ENCODE assay signal across 26 mouse cellular contexts in genomic region chr13:17779923-17780322, GRCm38 (mm10). TPM values are rescaled to one million over a fixed set of nuclear protein-coding genes. Genes with fewer than 3 reads are reported as not detected.
DNase-seq lines count a peak whose midpoint lies in the region; ATAC-seq and TF ChIP-seq lines count a peak whose summit lies in the region.
"Had no signal": no experiment of that assay in that cellular context is flagged by ENCODE, and none has a peak within 500 bp of the region (broad histone marks: within the 10 kb centered on the region; RNA-seq: fewer than 3 reads in every experiment).

No protein-coding gene starts in this region.

- no peaks in the 10 kb centered on the region for H3K27me3 ChIP-seq in MEL (ENCODE audit: control insufficient read depth in 1 of 2, insufficient read depth in 2 of 2, low read length in 2 of 2)
- no peaks in the 10 kb centered on the region for H3K27me3 ChIP-seq in intestine, embryonic 16.5 days (replicated peaks; ENCODE audit: control insufficient read depth, insufficient read depth, low read length)
- H3K27me3 ChIP-seq: embryonic facial prominence, embryonic 13.5 days; forebrain, embryonic 12.5 days; forebrain, embryonic 15.5 days; heart, embryonic 13.5 days; hindbrain, embryonic 12.5 days; hindbrain, embryonic 15.5 days; Patski had no signal

- ATAC-seq in granulocyte monocyte progenitor cell, adult 5-6 weeks (replicated peaks; ENCODE audit: poor library complexity, severe bottlenecking): peak; percentile 68
- peak; percentile 49 for ATAC-seq in megakaryocyte progenitor cell, adult 5-6 weeks (replicated peaks; ENCODE audit: poor library complexity)
- ATAC-seq in intestine, embryonic 16.5 days: no peak
- ATAC-seq: forebrain, embryonic 15.5 days; Patski had no signal

- no peak for TF ChIP-seq EP300 in MEL (IDR thresholded peaks at IDR 0.05; ENCODE audit: low read depth in 1 of 2, low read length in 2 of 2)

- H3K27ac ChIP-seq in MEL (ENCODE audit: control insufficient read depth, low read depth, low read length): no peak overlapping the region
- H3K27ac ChIP-seq in intestine, embryonic 16.5 days (ENCODE audit: low read length): no peak overlapping the region
- H3K27ac ChIP-seq: embryonic facial prominence, embryonic 13.5 days; forebrain, embryonic 12.5 days; forebrain, embryonic 15.5 days; heart, adult 2 months; heart, embryonic 10.5 days; heart, embryonic 13.5 days; hindbrain, embryonic 12.5 days; hindbrain, embryonic 15.5 days had no signal

- DNase-seq in MEL (ENCODE audit: low read depth, low spot score): peak; percentile 76
- DNase-seq in layer of hippocampus, postnatal 10 days (ENCODE audit: low spot score in 2 of 2): no peak
- no peak for DNase-seq in Muller cell, postnatal 12 days (ENCODE audit: inconsistent ontology term)
- no peak for DNase-seq in cerebellum, postnatal 10 days
- DNase-seq: adrenal gland, adult 2 months; adrenal gland, postnatal 14 days; cerebellum, adult 11-12 months; cerebellum, adult 8-10 months; cerebellum, postnatal 14 days; gastrocnemius, postnatal 25 days; heart, adult 2 months; heart, postnatal 14 days; heart, postnatal 4 days; kidney, adult 11 months had no signal

- no peak overlapping the region for H3K4me2 ChIP-seq in intestine, embryonic 16.5 days (ENCODE audit: low read depth, low read length)
- H3K4me2 ChIP-seq: embryonic facial prominence, embryonic 13.5 days; forebrain, embryonic 12.5 days; forebrain, embryonic 15.5 days; heart, embryonic 13.5 days; hindbrain, embryonic 12.5 days; hindbrain, embryonic 15.5 days had no signal

- H3K4me3 ChIP-seq in MEL (ENCODE audit: control insufficient read depth in 1 of 2, insufficient read depth in 1 of 2, low read depth in 2 of 2, low read length in 2 of 2): no peak overlapping the region
- H3K4me3 ChIP-seq in intestine, embryonic 16.5 days (ENCODE audit: low read length): no peak overlapping the region
- H3K4me3 ChIP-seq: embryonic facial prominence, embryonic 13.5 days; erythroblast, embryonic 14.5 days; forebrain, embryonic 12.5 days; forebrain, embryonic 15.5 days; heart, adult 2 months; heart, embryonic 10.5 days; heart, embryonic 13.5 days; hindbrain, embryonic 12.5 days; hindbrain, embryonic 15.5 days had no signal

- 66% methylated on average over 2 of the region's 2 CpGs for WGBS in intestine, embryonic 16.5 days

- H3K4me1 ChIP-seq in MEL (ENCODE audit: control insufficient read depth in 1 of 2, insufficient read depth in 2 of 2, low read length in 2 of 2): peaks cover 3 to 11% of the 10 kb centered on the region in 2 experiments; a peak in 3 of 4 replicates
- H3K4me1 ChIP-seq in intestine, embryonic 16.5 days (ENCODE audit: control insufficient read depth, insufficient read depth, low read length): no peaks in the 10 kb centered on the region
- H3K4me1 ChIP-seq: forebrain, embryonic 12.5 days; forebrain, embryonic 15.5 days; heart, embryonic 10.5 days; hindbrain, embryonic 12.5 days had no signal

- no peak for TF ChIP-seq RAD21 in MEL (IDR thresholded peaks at IDR 0.05; ENCODE audit: low read depth, low read length)

- H3K9ac ChIP-seq in MEL (ENCODE audit: control insufficient read depth, low read depth, low read length, poor library complexity, severe bottlenecking): no peak overlapping the region
- no peak overlapping the region for H3K9ac ChIP-seq in intestine, embryonic 16.5 days (ENCODE audit: low read depth, low read length)
- H3K9ac ChIP-seq: embryonic facial prominence, embryonic 13.5 days; forebrain, embryonic 12.5 days; forebrain, embryonic 15.5 days; heart, embryonic 13.5 days; hindbrain, embryonic 12.5 days; hindbrain, embryonic 15.5 days had no signal

- peaks cover 34% of the 10 kb centered on the region for H3K79me2 ChIP-seq in MEL (ENCODE audit: control insufficient read depth, insufficient read depth, low read length, poor library complexity)

- TF ChIP-seq CTCF in MEL (IDR thresholded peaks at IDR 0.05 in 2 of 3, conservative IDR thresholded peaks at IDR 0.05 in 1 of 3; ENCODE audit: control insufficient read depth in 1 of 3, insufficient read depth in 1 of 3, low read depth in 2 of 3, low read length in 3 of 3, poor library complexity in 1 of 3, severe bottlenecking in 1 of 3): no peak

- peaks cover 4 to 30% of the 10 kb centered on the region in 2 experiments; a peak in 3 of 4 replicates for H3K36me3 ChIP-seq in MEL (ENCODE audit: control insufficient read depth in 1 of 2, insufficient read depth in 2 of 2, low read length in 2 of 2)
- no peaks in the 10 kb centered on the region for H3K36me3 ChIP-seq in intestine, embryonic 16.5 days (ENCODE audit: control insufficient read depth, insufficient read depth, low read length)
- H3K36me3 ChIP-seq: forebrain, embryonic 15.5 days; hindbrain, embryonic 12.5 days; hindbrain, embryonic 15.5 days had no signal

- H3K9me3 ChIP-seq in MEL (replicated peaks; ENCODE audit: insufficient read depth, low read length): no peaks in the 10 kb centered on the region
- H3K9me3 ChIP-seq in intestine, embryonic 16.5 days (ENCODE audit: control insufficient read depth, low read length): no peaks in the 10 kb centered on the region
- H3K9me3 ChIP-seq: embryonic facial prominence, embryonic 13.5 days; forebrain, embryonic 15.5 days; heart, embryonic 10.5 days; heart, embryonic 13.5 days; hindbrain, embryonic 12.5 days; hindbrain, embryonic 15.5 days had no signal

- no peak for TF ChIP-seq POLR2A in MEL (IDR thresholded peaks at IDR 0.05; ENCODE audit: control insufficient read depth in 1 of 2, insufficient read depth in 1 of 2, low read depth in 1 of 2, low read length in 2 of 2, poor library complexity in 1 of 2)

TF ChIP-seq in MEL, 35 proteins besides CTCF, POLR2A, EP300 and RAD21:
- TF ChIP-seq ZC3H11A (IDR thresholded peaks at IDR 0.05; ENCODE audit: low read depth, low read length) (no peak), ZMIZ1 (IDR thresholded peaks at IDR 0.05; ENCODE audit: low read depth, low read length) (no peak), MAZ (IDR thresholded peaks at IDR 0.05; ENCODE audit: low read depth, low read length) (no peak), ETS1 (IDR thresholded peaks at IDR 0.05; ENCODE audit: low read depth, low read length) (no peak), MXI1 (IDR thresholded peaks at IDR 0.05; ENCODE audit: low read depth, low read length) (0 out of 2 replicates have a peak, but pooled peaks have one; percentile 27), MAX (IDR thresholded peaks at IDR 0.05; ENCODE audit: low read length) (no peak), RCOR1 (IDR thresholded peaks at IDR 0.05; ENCODE audit: low read depth, low read length) (no peak), NRF1 (IDR thresholded peaks at IDR 0.05; ENCODE audit: insufficient read depth, low read depth, low read length, poor library complexity, severe bottlenecking) (no peak), UBTF (IDR thresholded peaks at IDR 0.05; ENCODE audit: borderline replicate concordance, insufficient read depth, low read depth, low read length) (no peak), MYC (IDR thresholded peaks at IDR 0.05; ENCODE audit: low read depth, low read length) (no peak), MEF2A (IDR thresholded peaks at IDR 0.05; ENCODE audit: extremely low read depth, insufficient replicate concordance, low read depth, low read length, poor library complexity, severe bottlenecking) (no peak), TCF12 (IDR thresholded peaks at IDR 0.05; ENCODE audit: low read depth, low read length) (no peak), USF2 (IDR thresholded peaks at IDR 0.05; ENCODE audit: borderline replicate concordance in 1 of 2, insufficient read depth in 1 of 2, low read depth in 1 of 2, low read length in 2 of 2) (no peak), POLR2AphosphoS2 (IDR thresholded peaks at IDR 0.05; ENCODE audit: low read length) (no peak), ELF1 (IDR thresholded peaks at IDR 0.05; ENCODE audit: low read depth, low read length) (0 out of 2 replicates have a peak, but pooled peaks have one; percentile 34), MAFK (IDR thresholded peaks at IDR 0.05; ENCODE audit: borderline replicate concordance, low read depth, low read length) (no peak), BHLHE40 (IDR thresholded peaks at IDR 0.05; ENCODE audit: borderline replicate concordance, low read depth, low read length) (no peak), ZNF384 (IDR thresholded peaks at IDR 0.05; ENCODE audit: low read depth, low read length) (no peak)
TF ChIP-seq in MEL: peak in this region for 2.

RNA-seq across cellular contexts. Expression of gene Cdk13, which starts 25.0 kb away (rescaled TPM):
- total RNA-seq in MEL (2012; rRNA removed): 27.2 and 28.7 TPM in 2 replicates
- 10 to 100 TPM in 1 of 2 experiments, not detected in 1; 43.7 TPM for polyA plus RNA-seq in MEL (2012; ENCODE audit: insufficient read depth in 1 of 2, insufficient read length in 2 of 2, low read depth in 1 of 2, low replicate concordance in 2 of 2, missing spikeins in 1 of 2)
- total RNA-seq in granulocyte monocyte progenitor cell, adult 5-6 weeks (2014; fragmentation: Nextera tagmentation): 52.0 and 63.4 TPM in 2 replicates
- total RNA-seq in granulocyte monocyte progenitor cell, adult 5-6 weeks (2017): 72.6 and 78.6 TPM in 2 replicates
- 82.3 and 90.9 TPM in 2 replicates for total RNA-seq in megakaryocyte progenitor cell, adult 5-6 weeks (2015)
- total RNA-seq in megakaryocyte progenitor cell, adult 5-6 weeks (2017): 43.9 and 73.1 TPM in 2 replicates
- 10 to 100 TPM; 52.6 to 57.5 TPM for total RNA-seq in layer of hippocampus, postnatal 10 days (2021)
- 7.0 and 7.5 TPM in 2 replicates for polyA plus RNA-seq in intestine, embryonic 16.5 days (2015; fragmentation: Nextera tagmentation; extraction: Ambion mirVana)
